Mouse (Mus musculus) erythroblast, embryonic 14.5 days (primary cell): ENCODE measurements around the gene Grip1.

Source experiments
- GATA1 ChIP-seq: IDR thresholded peaks from 2 replicates; pipeline ENCODE4 v1.6.1; 2012; ENCODE audit warnings: low read length, inconsistent platforms, mixed read lengths
- TAL1 ChIP-seq: IDR thresholded peaks from 3 replicates; pipeline ENCODE4 v1.6.1; 2012; ENCODE audit warnings: low read length, inconsistent platforms, mixed read lengths

DNA sequence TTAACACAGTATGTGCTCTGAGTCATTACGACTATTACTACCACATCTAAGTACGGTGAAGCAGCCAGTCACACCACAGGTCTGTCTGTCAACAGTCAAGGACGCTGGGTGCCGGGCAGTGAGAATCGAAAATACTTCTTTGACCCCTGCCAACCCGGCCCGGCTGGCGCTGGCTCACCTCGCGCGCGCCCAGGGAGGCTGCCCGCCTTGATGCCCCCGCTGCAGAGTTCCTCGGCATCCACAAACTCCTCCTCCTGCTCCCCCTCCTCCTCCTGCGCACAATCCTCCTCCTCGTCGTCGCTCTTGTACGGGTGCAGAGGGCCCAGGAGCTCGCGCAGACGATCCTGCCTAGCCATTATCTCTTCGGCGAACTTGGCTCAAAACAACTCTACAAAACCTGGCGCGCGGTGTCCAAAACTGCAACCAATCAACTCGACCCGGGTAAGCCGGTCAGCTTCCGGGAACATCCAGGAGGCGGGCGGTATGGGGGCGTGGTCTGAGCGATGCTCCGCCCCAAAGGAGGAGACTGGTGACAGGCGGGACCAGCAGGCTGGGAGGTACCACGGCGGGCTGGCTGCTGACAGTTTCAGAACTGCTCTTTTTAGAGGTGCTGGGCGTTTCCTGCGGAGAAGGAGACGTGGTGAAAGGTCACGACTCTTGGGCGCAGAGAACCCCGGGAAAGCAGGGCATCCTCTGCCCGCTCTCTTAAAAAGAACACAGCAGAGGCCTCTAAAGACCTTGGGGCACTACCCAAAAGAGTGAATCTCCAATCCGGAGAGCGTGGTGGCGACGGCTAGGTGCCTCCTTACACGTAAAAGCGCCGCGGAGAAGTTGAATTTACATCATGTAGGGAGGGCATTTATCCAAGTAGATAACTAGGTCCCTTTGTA lies 659.1 kb downstream of the Grip1 start, which contains the start of gene Helb:
- TF ChIP-seq TAL1 (no peak), GATA1 (no peak)
